20 mouse cellular contexts compared by ENCODE assay signal in genomic region chr19:29675562-29676078, GRCm38 (mm10). TPM values are rescaled to one million over a fixed set of nuclear protein-coding genes. Genes with fewer than 3 reads are reported as not detected.
DNase-seq lines count a peak whose midpoint lies in the region; ATAC-seq and TF ChIP-seq lines count a peak whose summit lies in the region.
"Had no signal": no experiment of that assay in that cellular context is flagged by ENCODE, and none has a peak within 500 bp of the region (broad histone marks: within the 10 kb centered on the region; RNA-seq: fewer than 3 reads in every experiment).

No protein-coding gene starts in this region.

- WGBS in kidney, postnatal 0 days, result 32% methylated on average over 9 of the region's 9 CpGs
- WGBS in thymus, adult 2 months, result 49% methylated on average over 9 of the region's 9 CpGs

- no peaks in the 10 kb centered on the region for H3K9me3 ChIP-seq in kidney, postnatal 0 days (replicated peaks; ENCODE audit: low read length)
- H3K9me3 ChIP-seq: liver, embryonic 13.5 days; midbrain, embryonic 15.5 days had no signal

- no peaks in the 10 kb centered on the region for H3K4me1 ChIP-seq in kidney, postnatal 0 days (replicated peaks; ENCODE audit: insufficient read depth, low read length)
- H3K4me1 ChIP-seq in thymus, adult 2 months (replicated peaks; ENCODE audit: control insufficient read depth, insufficient read depth, low read length), result no peaks in the 10 kb centered on the region
- H3K4me1 ChIP-seq: midbrain, embryonic 15.5 days had no signal

- peak; percentile 37 for DNase-seq in kidney, postnatal 0 days (ENCODE audit: low spot score)
- DNase-seq in kidney, adult 11 months, result no peak
- DNase-seq in MEL-GATA-1-ER (ENCODE audit: extremely low read depth, low read depth), result peak; percentile 91
- DNase-seq in spleen, postnatal 4 days (ENCODE audit: low spot score in 2 of 2), result no peak
- no peak for DNase-seq in cerebellum, postnatal 4 days (ENCODE audit: low spot score in 2 of 2)
- DNase-seq in thymus, adult 2 months, result no peak
- DNase-seq: B cell, adult 2 months; cerebellum, adult 9-10 months; heart, adult 18-20 months; liver, embryonic 13.5 days; right cerebral cortex, postnatal 4 days had no signal

- no peak for TF ChIP-seq POLR2A in thymus, adult 2 months (IDR thresholded peaks at IDR 0.05; ENCODE audit: control insufficient read depth, extremely low read depth, insufficient read depth, low read length, poor library complexity)

- H3K4me2 ChIP-seq in kidney, postnatal 0 days (ENCODE audit: low read length), result no peak overlapping the region
- H3K4me2 ChIP-seq: liver, embryonic 13.5 days; midbrain, embryonic 15.5 days had no signal

- H3K36me3 ChIP-seq in kidney, postnatal 0 days (ENCODE audit: insufficient read depth, low read length), result no peaks in the 10 kb centered on the region
- H3K36me3 ChIP-seq in thymus, adult 2 months (ENCODE audit: control insufficient read depth, insufficient read depth, low read length), result no peaks in the 10 kb centered on the region
- H3K36me3 ChIP-seq: liver, embryonic 13.5 days; midbrain, embryonic 15.5 days had no signal

- no peak; the same call in 1 of the 2 replicates for ATAC-seq in kidney, postnatal 0 days (replicated peaks; ENCODE audit: low FRiP score, low read depth)
- peak; percentile 72 to 80 for ATAC-seq in hematopoietic stem cell, adult 5-6 weeks (replicated peaks in 1 of 2; ENCODE audit: insufficient read depth in 1 of 2, low FRiP score in 2 of 2, low TSS enrichment in 1 of 2, low read depth in 1 of 2, poor library complexity in 2 of 2, severe bottlenecking in 2 of 2)
- peak; percentile 47; the same call in 1 of the 2 replicates for ATAC-seq in neutrophil, adult 5-6 weeks (ENCODE audit: extremely low read depth, insufficient number of reproducible peaks, low FRiP score, poor library complexity, severe bottlenecking)
- ATAC-seq: hindbrain, postnatal 0 days; midbrain, embryonic 15.5 days had no signal

- no peaks in the 10 kb centered on the region for H3K27me3 ChIP-seq in kidney, postnatal 0 days (ENCODE audit: insufficient read depth, low read length)
- H3K27me3 ChIP-seq in thymus, adult 2 months (ENCODE audit: control insufficient read depth, insufficient read depth, low read length), result no peaks in the 10 kb centered on the region
- H3K27me3 ChIP-seq: liver, embryonic 13.5 days; midbrain, embryonic 15.5 days had no signal

- no peak for TF ChIP-seq CTCF in kidney, postnatal 0 days (IDR thresholded peaks at IDR 0.05; ENCODE audit: low read depth)
- no peak for TF ChIP-seq CTCF in thymus, adult 2 months (IDR thresholded peaks at IDR 0.05; ENCODE audit: borderline replicate concordance, control insufficient read depth, extremely low read depth, insufficient read depth, low read length, poor library complexity)

- no peak overlapping the region for H3K4me3 ChIP-seq in kidney, postnatal 0 days (replicated peaks; ENCODE audit: low read depth, low read length)
- no peak overlapping the region for H3K4me3 ChIP-seq in thymus, adult 2 months (ENCODE audit: control insufficient read depth, insufficient read depth, low read length)
- H3K4me3 ChIP-seq: layer of hippocampus, adult 2 months; liver, embryonic 13.5 days; midbrain, embryonic 15.5 days had no signal

- 0 out of 2 replicates have a peak overlapping the region, but pooled peaks have one; percentile 19 for H3K27ac ChIP-seq in kidney, postnatal 0 days
- H3K27ac ChIP-seq in thymus, adult 2 months (ENCODE audit: control insufficient read depth, insufficient read depth, low read length), result no peak overlapping the region; the same call in 1 of the 2 replicates
- H3K27ac ChIP-seq: hindbrain, postnatal 0 days; layer of hippocampus, adult 2 months; liver, embryonic 13.5 days; macrophage; midbrain, embryonic 15.5 days had no signal

- no peak overlapping the region for H3K9ac ChIP-seq in kidney, postnatal 0 days (ENCODE audit: low read depth, low read length)
- H3K9ac ChIP-seq: liver, embryonic 13.5 days; midbrain, embryonic 15.5 days had no signal

RNA-seq across cellular contexts. Expression of gene Mlana, which starts 22.0 kb away (rescaled TPM):
- polyA plus RNA-seq in kidney, postnatal 0 days (2015; fragmentation: Nextera tagmentation; extraction: Ambion mirVana), result not detected in 2 replicates
- total RNA-seq in hematopoietic stem cell, adult 5-6 weeks (2017), result not detected in 2 replicates
- not detected in 2 replicates for total RNA-seq in neutrophil, adult 5-6 weeks (2017)
- polyA plus RNA-seq in thymus, adult 2 months (2012; rRNA removed), result 0.27 TPM in 1 of 2 replicates, not detected in the other
- total RNA-seq: adrenal gland, adult 18-20 months; hindbrain, postnatal 0 days had no signal
- polyA plus RNA-seq: hindbrain, postnatal 0 days; liver, embryonic 13.5 days; midbrain, embryonic 15.5 days; neural tube, embryonic 11.5 days; stomach, embryonic 14.5 days had no signal

RNA-seq across cellular contexts. Expression of gene Ermp1, which starts 27.4 kb away (rescaled TPM):
- 22.9 and 25.6 TPM in 2 replicates for polyA plus RNA-seq in kidney, postnatal 0 days (2015; fragmentation: Nextera tagmentation; extraction: Ambion mirVana)
- total RNA-seq in hematopoietic stem cell, adult 5-6 weeks (2017), result 36.8 and 39.3 TPM in 2 replicates
- 24.7 and 27.1 TPM in 2 replicates for total RNA-seq in neutrophil, adult 5-6 weeks (2017)
- polyA plus RNA-seq in thymus, adult 2 months (2012; rRNA removed), result 18.1 and 20.0 TPM in 2 replicates

Comparison
In these comparisons a context has a peak if more than half of its experiments do, and no peak if none do; other contexts are left out.
1. DNase-seq: peak in kidney, postnatal 0 days (single experiment) and MEL-GATA-1-ER (single experiment); none in kidney, adult 11 months (single experiment), spleen, postnatal 4 days (0 of 2), cerebellum, postnatal 4 days (0 of 2) and thymus, adult 2 months (single experiment).